Mouse (Mus musculus) mammary gland, adult 2 months (tissue): Measurements from ENCODE around the gene Gm28308. TPM values are rescaled to one million over a fixed set of nuclear protein-coding genes. Genes with fewer than 3 reads are reported as not detected.

Experiments
- polyA plus RNA-seq: library from polyadenylated mRNA; depleted of rRNA; stranded (reverse); fragments of >200 nt; gene quantifications from 2 replicates; pipeline ENCODE4 v1.2.3, GENCODE M21; 2012; ENCODE audit warnings: low replicate concordance; rRNA removed

Gm28308 gene
- polyA plus RNA-seq, 1 experiment: 1.4 TPM

Other genes starting within 250 kb of the Gm28308 start
- 6.7 and 16.1 TPM in 2 replicates for gene Skap2, start 200.8 kb downstream of the Gm28308 start, polyA plus RNA-seq
- gene Hoxa1, start 55.0 kb downstream of the Gm28308 start, polyA plus RNA-seq: 1.6 and 2.6 TPM in 2 replicates
- gene Hoxa2, start 48.5 kb downstream of the Gm28308 start, polyA plus RNA-seq: 1.3 TPM in 2 replicates
- gene 5730596B20Rik, start 35.8 kb downstream of the Gm28308 start, polyA plus RNA-seq: 0.03 TPM in 1 of 2 replicates, not detected in the other
- gene Hoxa4, start 21.6 kb downstream of the Gm28308 start, polyA plus RNA-seq: 1.9 and 3.3 TPM in 2 replicates
- gene Hoxa5, start 8.8 kb downstream of the Gm28308 start, polyA plus RNA-seq: 3.1 and 6.1 TPM in 2 replicates
- 2.0 and 2.7 TPM in 2 replicates for gene Hoxa6, start 4.6 kb downstream of the Gm28308 start, polyA plus RNA-seq
- 3.6 and 7.8 TPM in 2 replicates for gene Hoxa3, start within 50 bp of the Gm28308 start, polyA plus RNA-seq
- 14.6 and 16.5 TPM in 2 replicates for gene Hoxa7, start 8.5 kb upstream of the Gm28308 start, polyA plus RNA-seq
- 9.8 and 43.7 TPM in 2 replicates for gene Hoxa9, start 17.8 kb upstream of the Gm28308 start, polyA plus RNA-seq
- 3.2 and 5.4 TPM in 2 replicates for gene Hoxa10, start 27.5 kb upstream of the Gm28308 start, polyA plus RNA-seq
- not detected in 2 replicates for gene Hoxa11, start 32.5 kb upstream of the Gm28308 start, polyA plus RNA-seq
- not detected in 2 replicates for gene Hoxa13, start 47.5 kb upstream of the Gm28308 start, polyA plus RNA-seq
- gene Evx1, start 100.2 kb upstream of the Gm28308 start, polyA plus RNA-seq: not detected in 2 replicates